Mouse (Mus musculus): Measurements from ENCODE around the gene Ddx47.

GRCm38 (mm10) chr6:134968326-134968725, 43.1 kb upstream of the Ddx47 start:
- TF ChIP-seq TCF12 (IDR thresholded peaks at IDR 0.05; ENCODE audit: low read depth, low read length) (no peak), CHD2 (IDR thresholded peaks at IDR 0.05; ENCODE audit: low read length) (no peak), POLR2A (IDR thresholded peaks at IDR 0.05; ENCODE audit: control insufficient read depth in 1 of 2, insufficient read depth in 1 of 2, low read depth in 1 of 2, low read length in 2 of 2, poor library complexity in 1 of 2) (no peak), MAZ (IDR thresholded peaks at IDR 0.05; ENCODE audit: low read depth, low read length) (no peak), NELFE (IDR thresholded peaks at IDR 0.05; ENCODE audit: low read depth, low read length) (no peak), CTCF (IDR thresholded peaks at IDR 0.05 in 2 of 3, conservative IDR thresholded peaks at IDR 0.05 in 1 of 3; ENCODE audit: control insufficient read depth in 1 of 3, insufficient read depth in 1 of 3, low read depth in 2 of 3, low read length in 3 of 3, poor library complexity in 1 of 3, severe bottlenecking in 1 of 3) (no peak), CHD1 (IDR thresholded peaks at IDR 0.05; ENCODE audit: low read depth, low read length) (no peak), ZC3H11A (IDR thresholded peaks at IDR 0.05; ENCODE audit: low read depth, low read length) (no peak), EP300 (IDR thresholded peaks at IDR 0.05; ENCODE audit: low read depth in 1 of 2, low read length in 2 of 2) (no peak), ZNF384 (IDR thresholded peaks at IDR 0.05; ENCODE audit: low read depth, low read length) (no peak), MEF2A (IDR thresholded peaks at IDR 0.05; ENCODE audit: extremely low read depth, insufficient replicate concordance, low read depth, low read length, poor library complexity, severe bottlenecking) (no peak), GATA1 (IDR thresholded peaks at IDR 0.05; ENCODE audit: low read depth, low read length) (no peak)
